Mouse (Mus musculus) monocyte, adult 59 days (primary cell): ENCODE data around the gene Gm5901. TPM values are rescaled to one million over a fixed set of nuclear protein-coding genes. Genes with fewer than 3 reads are reported as not detected.

Experiments
- total RNA-seq, 2 experiments: library from RNA; stranded (reverse); gene quantifications; one replicate each; pipeline ENCODE4 v1.2.4; 2023

Gm5901 gene
- total RNA-seq: not detected

GRCm38 (mm10) chr7:105374866-105375265, at the start of gene Gm5901:
Gene Gm5901 (plus strand): TSS chr7:105375038.

GRCm38 (mm10) chr7:105334004-105334403, 40.8 kb upstream of the Gm5901 start, which contains the start of gene Olfr690:
Gene Olfr690 (minus strand): TSS chr7:105334104.

GRCm38 (mm10) chr7:105342170-105342569, 32.7 kb upstream of the Gm5901 start, which contains the start of gene Olfr691:
Gene Olfr691 (minus strand): TSS chr7:105342270.

GRCm38 (mm10) chr7:105367930-105368329, 6.9 kb upstream of the Gm5901 start, which contains the start of gene Olfr692:
Gene Olfr692 (plus strand): TSS chr7:105368230.

GRCm38 (mm10) chr7:105399935-105400624, 25.2 kb downstream of the Gm5901 start, which contains the start of gene Fam160a2:
Gene Fam160a2 (minus strand): TSS chr7:105400054.

GRCm38 (mm10) chr7:105404268-105404667, 29.4 kb downstream of the Gm5901 start, which contains the start of gene Cnga4:
Gene Cnga4 (plus strand): TSS chr7:105404568.

GRCm38 (mm10) chr7:105425424-105426043, 50.7 kb downstream of the Gm5901 start, which contains the start of gene Cckbr:
Gene Cckbr (plus strand): TSS chr7:105425731.

Other genes starting within 250 kb of the Gm5901 start
- gene Olfr683, start 228.0 kb upstream of the Gm5901 start, total RNA-seq: not detected
- not detected for gene Olfr684, start 211.4 kb upstream of the Gm5901 start, total RNA-seq
- gene Olfr685, start 189.0 kb upstream of the Gm5901 start, total RNA-seq: not detected
- not detected for gene Olfr686, start 167.6 kb upstream of the Gm5901 start, total RNA-seq
- gene Olfr688, start 86.9 kb upstream of the Gm5901 start, total RNA-seq: not detected
- not detected for gene Olfr689, start 63.9 kb upstream of the Gm5901 start, total RNA-seq
- not detected for gene Olfr690, start 40.9 kb upstream of the Gm5901 start, total RNA-seq
- not detected for gene Olfr691, start 32.8 kb upstream of the Gm5901 start, total RNA-seq
- gene Olfr692, start 6.8 kb upstream of the Gm5901 start, total RNA-seq: not detected
- 10 to 100 TPM; 56.3 to 63.1 TPM for gene Fam160a2, start 25.0 kb downstream of the Gm5901 start, total RNA-seq
- not detected for gene Cnga4, start 29.5 kb downstream of the Gm5901 start, total RNA-seq
- gene Cckbr, start 50.7 kb downstream of the Gm5901 start, total RNA-seq: not detected
- gene Cavin3, start 107.3 kb downstream of the Gm5901 start, total RNA-seq: under 1 TPM in 1 of 2 experiments, not detected in 1; 0.30 TPM
- 10 to 100 TPM; 16.4 to 19.5 TPM for gene Smpd1, start 179.3 kb downstream of the Gm5901 start, total RNA-seq
- gene Apbb1, start 206.6 kb downstream of the Gm5901 start, total RNA-seq: 1 to 10 TPM; 3.2 to 3.6 TPM
- gene Hpx, start 225.1 kb downstream of the Gm5901 start, total RNA-seq: not detected